Mouse (Mus musculus): ENCODE data around the gene Cel.

The Cel gene

DNA sequence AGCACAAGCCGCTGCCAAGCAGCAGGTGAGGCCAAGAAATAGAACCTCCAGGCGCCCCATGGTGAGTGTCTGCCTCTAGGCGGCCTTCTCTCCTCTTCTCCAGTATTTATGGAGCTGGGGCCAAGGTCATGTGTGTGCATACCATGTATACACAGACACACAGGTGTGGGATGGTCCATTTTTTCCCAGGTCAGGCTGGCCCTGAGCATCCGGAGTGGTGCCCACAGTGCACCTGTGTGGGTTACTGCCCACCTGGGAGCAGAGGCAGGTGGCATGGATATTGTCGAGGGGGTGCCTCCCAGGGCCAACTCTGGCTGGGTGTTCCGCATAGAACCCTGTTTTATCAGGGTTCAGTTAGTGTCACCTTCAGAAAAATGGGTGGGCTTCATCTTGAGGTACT, at the start of gene Cel:
Gene Cel (minus strand): TSS at position 101 of the 400 bp plus-strand sequence.
- no peak for DNase-seq (ENCODE audit: low read depth, low spot score)

DNA sequence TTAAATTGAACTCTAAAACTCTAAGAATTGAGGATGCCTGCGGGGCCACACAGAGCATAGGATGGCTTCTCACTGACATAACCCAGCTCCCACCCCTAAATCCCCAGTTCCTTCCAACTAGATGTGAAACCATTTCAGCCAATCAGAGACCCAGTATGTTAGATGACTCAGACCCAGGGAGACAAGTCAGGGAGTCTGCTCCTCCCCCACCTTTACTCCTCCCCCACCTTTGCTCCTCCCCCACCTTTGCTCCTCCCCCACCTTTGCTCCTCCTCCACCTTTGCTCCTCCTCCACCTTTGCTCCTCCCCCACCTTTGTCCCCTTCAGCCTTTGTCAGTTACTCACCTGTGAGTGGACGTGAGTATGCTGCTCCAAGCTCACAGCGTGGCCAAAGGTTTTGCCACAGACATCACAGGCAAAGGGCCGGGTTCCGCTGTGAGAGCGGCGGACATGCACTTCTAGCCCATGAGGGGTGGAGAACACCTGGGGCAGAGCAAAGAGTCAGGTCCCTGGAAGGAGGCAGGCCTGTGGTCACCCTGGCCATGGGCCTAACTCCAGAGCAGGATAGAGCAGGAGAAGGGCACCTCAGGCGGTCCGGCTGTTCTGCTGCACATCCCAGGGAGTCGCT, 49.3 kb upstream of the Cel start:
- no peak for DNase-seq (ENCODE audit: low read depth, low spot score)

DNA sequence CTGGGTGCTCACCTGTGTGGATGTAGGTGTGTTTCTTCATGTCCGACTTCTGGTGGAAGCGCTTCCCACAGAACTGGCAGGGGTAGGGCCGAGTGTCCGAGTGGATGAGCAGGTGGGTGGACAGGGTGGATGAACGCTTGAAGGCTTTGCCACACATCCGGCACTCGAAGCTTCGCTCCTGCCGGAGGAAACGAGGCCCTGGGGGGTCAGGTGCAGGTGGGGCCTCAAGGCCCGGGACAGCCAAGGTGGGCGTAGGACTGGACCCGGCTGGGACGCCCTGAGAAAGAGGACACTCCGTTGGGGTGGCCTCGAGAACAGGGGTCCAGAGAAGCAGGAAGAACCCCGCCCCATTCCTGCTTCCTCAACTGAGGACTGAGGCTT, 48.2 kb upstream of the Cel start:
- DNase-seq (ENCODE audit: low read depth, low spot score) = no peak

DNA sequence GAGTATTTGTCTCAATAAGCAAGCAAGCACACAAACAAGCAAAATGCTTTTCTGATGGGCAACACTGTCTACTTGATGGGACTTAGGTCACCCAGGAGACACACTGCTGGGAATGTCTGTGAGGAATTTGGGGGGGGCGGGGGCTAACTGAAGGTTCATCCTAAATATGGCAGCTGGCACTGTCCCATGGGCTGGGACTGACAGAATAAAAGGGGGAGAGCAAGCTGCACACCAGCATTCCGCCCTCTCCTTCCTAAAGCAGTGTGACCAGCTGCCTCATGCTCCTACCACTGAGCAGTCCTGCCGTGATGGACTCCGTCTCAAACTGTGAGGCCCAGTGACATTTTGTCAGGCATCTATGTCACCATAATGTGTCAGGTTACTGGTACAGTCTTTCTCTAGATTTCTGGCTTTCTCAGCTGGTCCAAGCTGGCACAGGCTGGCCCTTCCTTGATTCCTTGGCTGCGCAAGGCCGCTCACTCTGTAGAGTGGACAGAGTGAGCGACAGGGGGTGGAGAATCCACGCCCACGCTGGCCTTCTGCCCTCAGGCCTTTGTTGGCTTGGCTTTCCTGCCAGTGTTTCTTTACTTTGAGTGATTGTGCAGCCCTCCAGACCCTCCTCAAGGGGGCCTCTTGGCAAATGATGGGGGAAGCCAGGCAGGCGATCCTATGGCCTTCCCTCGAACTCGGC, 47.7 kb upstream of the Cel start:
- no peak for DNase-seq (ENCODE audit: low read depth, low spot score)

DNA sequence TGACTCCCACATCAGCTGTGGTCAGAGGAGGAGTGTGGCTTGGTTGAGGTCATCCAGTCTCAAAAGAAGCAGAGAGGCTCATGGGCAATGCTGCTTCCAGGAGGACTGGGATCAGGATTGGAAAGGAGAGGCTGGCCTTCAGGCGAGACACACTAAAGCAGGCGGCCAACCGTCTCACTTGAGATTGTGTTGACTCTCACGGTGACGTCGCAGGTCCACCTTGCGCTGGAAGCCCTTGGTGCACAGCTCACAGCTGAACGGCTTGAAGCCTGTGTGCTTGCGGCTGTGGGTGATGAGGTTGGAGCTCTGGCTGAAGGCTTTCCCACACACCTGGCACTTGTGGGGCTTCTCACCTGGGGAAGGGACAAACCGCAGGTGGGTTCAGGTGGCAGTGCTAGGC, 46.6 kb upstream of the Cel start:
- DNase-seq (ENCODE audit: low read depth, low spot score) = no peak

DNA sequence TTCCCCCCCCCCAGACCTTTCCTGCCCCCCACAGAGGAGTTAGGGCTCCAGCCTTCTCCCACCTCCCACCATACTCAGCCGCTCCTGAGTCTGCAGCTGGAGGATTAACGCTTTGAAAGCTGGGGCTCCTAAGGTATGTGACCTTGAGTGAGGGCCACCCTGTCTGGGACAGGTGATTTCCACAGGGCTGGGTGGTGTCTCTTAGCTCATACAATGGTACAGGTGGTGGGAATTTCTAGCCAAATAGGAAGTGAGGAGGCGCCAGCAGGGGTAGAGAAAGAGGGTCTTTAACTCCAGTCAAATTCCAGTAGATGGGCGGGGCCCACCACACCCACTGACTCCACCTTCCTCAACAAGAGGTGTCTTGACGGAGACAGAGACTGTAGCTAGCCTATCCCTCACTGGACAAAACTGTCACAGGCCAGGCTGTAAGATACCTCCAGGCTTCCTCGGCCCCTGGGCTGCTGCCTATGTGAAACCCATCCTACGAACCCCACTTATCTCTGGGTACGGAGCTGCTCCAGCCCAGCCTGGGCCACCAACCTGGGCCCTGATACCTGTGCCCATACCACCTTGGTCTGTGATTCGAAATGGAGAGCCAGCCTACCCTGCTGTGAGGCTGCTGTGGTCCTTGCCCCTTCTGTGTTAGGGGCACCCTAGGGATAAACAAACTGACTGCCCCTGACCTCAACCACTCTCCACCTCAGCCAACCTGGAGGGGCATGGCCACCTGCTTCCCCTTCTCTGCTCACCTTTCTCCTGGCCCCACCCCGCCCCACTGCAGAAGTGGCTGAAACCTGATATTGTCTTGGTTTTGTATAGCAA, 44.4 kb upstream of the Cel start:
- DNase-seq (ENCODE audit: low read depth, low spot score) = no peak

DNA sequence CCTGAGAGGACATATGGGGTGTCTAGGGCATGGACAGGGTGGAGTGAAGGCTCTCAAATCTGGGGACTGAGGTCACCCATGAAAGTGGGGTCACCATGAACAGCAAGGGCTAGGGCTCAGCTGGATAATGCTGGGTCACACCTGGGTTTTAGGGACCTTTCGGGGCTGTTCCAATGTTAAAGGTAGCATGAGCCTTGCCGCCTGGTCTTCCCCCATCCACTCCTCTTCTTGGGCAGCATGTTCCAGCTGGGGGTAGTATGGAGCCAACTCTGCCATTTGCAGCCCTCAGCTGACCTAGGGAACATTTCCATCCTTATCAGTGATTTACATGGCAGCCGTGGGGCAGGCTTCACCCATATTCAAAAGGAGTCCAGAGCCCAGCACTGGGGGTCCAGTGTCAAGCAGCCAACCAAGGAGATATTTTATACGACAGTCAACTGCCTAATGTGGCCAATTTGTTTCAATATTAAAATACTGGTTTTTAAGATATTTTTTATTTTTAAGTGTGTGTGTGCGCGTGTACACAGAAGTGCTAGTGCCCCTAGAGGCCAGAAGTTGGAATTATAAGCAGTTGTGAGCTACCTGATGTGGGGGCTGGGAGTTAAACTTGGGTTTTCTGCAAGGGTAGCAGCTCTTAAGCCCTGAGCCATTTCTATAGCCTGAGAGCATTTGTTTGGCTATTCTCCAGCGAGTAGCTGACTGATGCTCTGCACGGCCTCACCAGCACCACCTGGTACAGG, 43.6 kb upstream of the Cel start:
- DNase-seq (ENCODE audit: low read depth, low spot score) = no peak

DNA sequence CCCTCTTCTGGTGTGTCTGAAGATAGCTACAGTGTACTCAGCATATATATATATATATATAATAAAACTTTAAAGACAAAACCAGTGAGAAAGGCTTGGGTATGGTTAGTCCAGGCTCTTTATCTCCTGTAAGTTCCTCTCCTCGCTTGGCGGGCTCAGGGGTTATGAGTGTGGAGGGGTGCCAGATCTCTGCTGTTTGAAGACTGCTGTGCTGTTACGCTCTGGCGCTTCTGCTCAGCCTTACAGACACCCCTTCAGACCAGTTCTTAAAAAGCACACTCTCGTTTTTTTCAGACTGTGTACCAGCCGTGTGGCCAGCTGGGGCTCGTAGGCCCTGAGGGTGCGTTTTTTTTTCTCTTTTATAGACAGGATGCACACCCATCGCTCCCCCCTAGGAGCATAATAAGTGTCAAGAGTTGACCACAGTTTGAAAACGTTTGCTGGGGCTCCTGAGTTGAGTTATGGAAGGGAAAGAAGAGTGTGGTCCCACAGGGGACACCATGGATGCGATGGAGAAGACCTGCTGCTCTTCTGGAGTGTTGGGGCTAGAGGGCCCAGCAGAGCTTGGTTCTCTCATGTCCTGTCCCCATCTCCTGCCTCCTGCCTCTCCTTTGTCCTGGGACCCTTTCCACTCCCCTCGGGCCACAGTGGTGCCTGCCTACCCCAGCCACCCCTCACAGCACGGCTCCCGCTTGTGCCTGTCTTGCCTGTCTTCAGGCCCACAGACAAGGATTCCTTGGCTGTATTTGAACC, 42.8 kb upstream of the Cel start:
- DNase-seq (ENCODE audit: low read depth, low spot score) = no peak

DNA sequence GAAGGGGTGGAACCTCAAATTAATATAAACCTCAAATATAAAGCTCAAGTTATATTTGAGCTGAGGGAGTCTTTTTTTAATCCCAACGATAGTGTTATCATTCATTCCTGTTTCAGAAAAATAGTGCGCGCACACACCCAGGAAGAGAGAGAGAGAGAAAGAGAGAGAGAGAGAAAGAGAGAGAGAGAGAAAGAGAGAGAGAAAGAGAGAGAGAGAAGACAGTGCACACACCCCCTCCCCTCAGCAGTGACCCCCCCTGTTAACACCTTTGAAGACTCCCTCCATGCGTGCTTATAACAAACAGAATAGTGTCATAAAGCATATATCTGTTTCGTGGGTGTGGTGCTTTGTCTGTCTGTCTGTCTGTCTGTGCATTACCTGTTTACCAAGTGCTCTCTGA, 40.3 kb upstream of the Cel start:
- DNase-seq (ENCODE audit: low read depth, low spot score) = no peak

DNA sequence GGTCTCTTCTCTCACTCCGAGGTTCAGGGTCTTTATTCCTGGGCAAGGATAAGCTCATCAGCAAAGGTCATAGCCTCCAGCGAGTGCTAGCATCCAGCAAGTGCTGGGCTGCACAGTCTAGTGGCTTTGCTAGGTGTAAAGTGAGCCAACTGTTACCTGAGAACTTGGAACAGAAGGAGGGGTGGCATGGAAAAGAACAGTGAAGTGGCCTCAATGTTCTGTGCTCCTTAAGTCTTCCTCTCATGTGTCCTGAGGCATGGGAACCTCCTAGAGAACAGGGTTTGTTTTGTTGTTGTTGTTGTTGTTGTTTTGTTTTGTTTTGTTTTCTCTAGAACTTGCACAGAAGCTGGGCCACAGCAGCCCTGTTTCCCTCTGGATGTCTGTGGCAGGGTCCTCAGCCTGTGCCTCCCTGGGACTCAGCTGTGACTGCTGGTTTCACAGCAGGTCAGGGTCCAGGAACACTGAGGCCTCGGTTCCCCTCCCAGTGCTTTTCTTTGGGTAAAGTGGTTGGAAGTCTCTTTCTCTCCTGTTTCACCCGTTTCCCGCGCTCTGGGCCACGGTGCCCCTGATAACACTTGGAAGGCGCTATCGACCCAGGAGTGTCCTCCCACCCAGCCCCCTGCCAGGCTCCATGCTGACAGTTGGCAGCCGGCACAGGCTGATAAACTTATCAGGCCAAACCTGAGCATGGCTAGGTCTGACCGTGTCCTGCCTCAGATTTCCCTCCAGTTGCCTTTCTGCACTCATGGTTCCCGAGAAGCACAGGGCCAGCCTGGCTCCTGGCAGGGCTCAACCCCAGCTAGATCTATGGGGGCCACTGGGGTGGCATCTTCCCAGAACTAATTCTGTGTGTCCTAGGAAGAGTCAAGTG, 38.8 kb upstream of the Cel start:
- no peak for DNase-seq (ENCODE audit: low read depth, low spot score)

DNA sequence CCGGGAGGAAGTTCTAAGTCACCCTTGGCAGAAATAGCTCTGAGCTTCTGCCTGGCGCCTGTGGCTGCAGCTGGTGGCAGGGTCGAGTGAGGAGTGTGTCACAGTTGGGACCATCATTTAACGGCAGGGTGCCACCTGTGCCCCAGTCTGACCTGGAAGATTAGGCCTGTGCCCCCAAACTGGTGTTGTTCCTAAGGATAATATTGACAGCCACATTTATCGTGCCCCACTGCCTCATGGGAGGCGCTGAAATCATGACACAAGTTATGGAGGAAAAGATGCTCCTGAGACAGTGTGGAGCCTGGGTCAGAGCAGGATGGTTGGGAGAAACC, 36.3 kb upstream of the Cel start:
- no peak for DNase-seq (ENCODE audit: low read depth, low spot score)

DNA sequence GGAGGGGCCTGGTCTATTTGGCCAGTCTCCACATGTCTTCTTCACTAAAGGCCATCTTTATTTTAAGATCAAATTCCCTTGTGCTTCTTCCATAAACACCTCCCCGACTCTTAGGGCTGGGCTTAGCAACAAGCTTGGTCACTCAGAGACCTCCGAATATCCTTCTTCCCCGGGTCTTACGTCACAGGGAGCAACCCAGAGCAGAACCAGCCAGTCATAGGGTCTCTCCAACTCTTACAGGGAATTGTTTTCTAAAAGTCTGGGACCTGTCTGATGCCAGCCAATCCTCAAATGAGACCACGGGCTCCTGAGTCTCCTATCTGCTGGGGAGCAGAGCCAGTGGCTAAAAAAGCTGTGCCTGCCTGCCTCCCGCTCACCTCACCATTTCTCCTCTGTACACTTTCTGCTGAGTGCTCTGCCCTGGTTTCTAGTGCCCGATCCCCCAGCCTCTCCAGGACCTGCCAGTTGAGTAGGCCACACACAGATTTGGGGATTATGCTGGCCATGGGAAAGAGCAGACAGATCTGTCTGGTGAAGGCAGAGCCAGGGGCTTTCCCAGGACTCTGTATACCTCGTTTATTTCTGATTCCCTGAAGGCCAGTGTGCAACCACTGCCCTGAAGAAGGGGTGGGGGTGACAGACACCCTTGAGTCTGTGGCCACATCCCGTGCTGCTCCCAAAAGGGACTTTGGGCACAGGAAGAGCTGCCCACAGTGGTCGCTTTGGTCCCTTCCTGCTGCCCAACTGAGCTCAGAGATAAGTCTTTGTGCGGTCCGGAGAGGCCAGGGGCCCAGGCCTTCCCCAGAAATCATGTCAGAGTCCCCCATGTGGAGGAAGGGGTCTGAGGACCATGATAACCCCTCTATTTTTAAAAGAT, 35.7 kb upstream of the Cel start:
- DNase-seq (ENCODE audit: low read depth, low spot score) = no peak

DNA sequence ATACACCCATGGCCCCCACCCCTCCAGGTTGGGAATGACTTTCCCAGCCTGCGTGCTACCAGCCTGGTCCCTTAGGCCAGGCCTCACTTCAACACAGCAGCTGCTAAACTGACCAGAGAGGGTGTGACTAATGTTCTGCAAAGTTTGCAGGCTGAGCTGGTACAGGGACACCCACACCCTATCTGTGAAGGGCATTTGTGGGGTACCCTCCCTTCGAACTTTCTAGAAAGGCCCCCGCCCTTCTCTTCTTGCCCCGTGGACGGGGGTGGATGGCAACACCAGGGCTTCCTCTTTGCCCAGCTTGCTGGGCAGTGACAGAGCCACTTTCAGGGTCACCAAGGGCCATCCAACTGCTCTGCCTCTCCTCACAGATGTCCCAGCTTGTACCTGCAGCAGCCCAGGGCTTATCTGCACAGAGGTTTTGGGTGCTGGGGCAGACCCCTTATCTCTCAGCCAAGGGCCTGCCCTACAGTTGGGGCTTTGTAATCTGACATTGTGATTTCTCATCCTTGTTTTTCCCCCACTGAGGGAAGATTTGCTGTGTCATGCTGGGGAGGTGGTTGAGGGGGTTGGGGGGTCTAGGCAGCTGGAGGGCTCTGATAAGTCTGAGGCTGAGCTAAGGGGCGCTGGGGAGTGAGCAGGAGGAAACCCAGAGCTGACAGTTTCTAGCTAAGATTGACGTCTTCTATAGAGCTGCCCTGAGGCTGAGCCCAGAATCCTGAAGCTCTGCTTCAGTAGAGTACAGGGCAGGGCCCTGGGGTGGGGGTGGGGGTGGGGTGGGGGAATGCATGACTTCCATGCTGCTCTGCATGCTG, 34.7 kb upstream of the Cel start:
- DNase-seq (ENCODE audit: low read depth, low spot score) = no peak

DNA sequence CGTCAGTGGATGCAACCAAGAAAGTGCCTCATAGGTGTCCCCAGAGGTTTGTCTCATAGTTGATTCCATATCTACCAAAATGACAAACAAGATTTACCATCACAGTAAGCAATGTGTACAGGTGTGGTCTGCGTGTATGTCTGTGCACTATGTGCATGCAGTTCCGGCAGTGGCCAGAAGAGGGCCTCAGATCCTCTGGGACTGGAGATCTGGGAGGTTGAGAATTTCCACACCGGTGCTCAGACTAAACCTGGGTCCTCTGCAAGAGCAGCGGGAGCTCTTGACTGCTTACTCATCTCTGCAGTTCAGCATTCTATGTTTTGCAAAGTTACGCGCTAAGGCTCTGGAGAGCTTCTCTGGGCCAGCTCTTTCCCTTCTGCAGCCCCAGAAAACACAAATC, 33.8 kb upstream of the Cel start:
- no peak for DNase-seq (ENCODE audit: low read depth, low spot score)

DNA sequence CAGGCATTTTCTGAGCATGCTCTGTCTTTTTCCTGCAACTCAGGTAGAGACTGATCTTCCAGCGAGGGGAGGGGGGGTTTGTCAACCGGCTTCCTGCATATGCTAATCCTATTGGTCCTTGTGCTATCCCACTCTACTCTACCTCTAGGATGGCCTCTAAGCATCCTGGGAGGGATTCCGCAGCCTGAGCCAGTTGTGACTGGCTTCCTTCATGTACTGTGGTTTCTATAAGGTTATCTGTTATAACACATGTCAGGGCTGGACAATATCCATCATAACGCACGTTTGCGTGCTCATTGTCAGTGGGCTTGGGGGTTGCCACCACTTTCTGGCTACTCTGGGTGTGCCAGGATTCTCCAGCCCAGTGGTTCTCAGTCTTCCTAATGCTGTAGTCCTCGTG, 32.8 kb upstream of the Cel start:
- no peak for DNase-seq (ENCODE audit: low read depth, low spot score)

DNA sequence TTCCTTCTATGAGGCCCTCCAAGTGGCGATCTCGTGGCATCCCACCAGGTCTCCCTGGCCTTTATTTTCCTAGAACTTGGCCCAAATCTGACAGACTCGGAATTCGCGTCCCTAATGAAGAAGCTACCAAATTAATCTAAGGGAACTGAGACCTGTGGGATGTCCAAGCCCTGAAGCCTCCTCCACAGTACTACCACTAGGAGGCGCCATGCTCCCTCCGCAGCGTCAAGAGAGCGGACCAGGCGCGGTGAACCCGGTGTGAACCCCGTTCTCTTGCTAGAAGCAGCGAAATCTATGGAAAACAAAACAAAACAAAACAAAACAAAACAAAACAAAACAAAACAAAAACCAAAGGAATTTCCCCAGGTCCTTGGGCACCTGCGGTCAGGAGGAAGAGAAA, 29.6 kb upstream of the Cel start:
- DNase-seq (ENCODE audit: low read depth, low spot score) = no peak

DNA sequence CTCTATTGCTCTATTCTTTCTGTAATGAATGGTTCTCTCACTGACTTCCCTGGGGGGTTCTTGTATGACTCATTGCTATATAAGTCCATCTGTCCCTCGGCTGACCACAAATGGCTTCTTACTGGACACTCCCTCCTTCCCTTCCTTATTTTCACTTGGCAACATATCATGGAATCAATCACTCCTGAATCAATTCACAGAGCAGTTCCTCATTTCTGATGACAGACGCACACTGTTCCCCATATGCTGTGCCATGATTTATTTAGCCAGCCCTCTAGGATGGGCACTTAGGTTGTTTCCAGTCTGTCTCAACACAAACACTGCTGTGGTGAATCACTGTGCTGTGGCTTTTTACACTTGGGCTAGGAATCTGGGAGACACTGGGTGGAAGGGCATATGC, 28.3 kb upstream of the Cel start:
- DNase-seq (ENCODE audit: low read depth, low spot score) = no peak

DNA sequence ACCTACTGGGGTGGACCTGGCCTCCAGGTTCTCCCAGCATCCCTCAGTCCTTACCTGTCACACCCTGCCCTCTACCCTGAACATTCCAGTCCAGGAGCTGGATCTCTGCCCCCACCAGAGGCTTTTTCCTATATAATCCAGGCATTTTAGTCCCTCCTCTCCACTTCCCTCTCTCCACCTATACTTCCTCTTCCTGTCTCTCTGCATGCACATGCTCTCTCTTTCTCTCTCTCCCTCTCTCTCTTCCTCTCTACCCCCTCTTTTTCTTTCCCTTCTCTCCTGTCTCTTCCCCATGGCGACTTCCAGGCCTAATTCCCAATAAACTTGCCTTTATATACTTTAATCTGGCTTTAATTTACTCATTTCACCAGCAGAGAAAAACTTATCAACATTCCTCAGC, 25.4 kb upstream of the Cel start:
- DNase-seq (ENCODE audit: low read depth, low spot score) = no peak

DNA sequence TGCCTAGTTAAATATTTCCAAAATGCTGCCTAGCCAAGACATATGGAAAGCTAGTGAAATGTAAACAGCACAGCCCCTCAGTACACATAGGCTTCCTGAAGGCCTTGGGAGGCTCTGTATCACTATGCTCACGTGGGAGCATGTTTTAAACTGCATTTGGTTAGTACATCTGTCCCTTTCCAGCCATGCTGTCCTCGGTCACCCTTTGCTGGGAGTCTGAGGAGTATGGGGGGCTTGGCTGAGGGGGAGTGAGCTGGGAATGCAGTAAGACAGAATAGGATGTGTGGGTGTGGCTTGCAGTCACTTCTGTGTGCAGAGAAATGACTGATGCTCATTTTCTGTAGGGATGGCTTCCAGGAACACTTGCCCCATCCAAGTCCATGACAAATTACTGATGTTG, 22.5 kb upstream of the Cel start:
- DNase-seq (ENCODE audit: low read depth, low spot score) = no peak
